Comparison of ENCODE assay signal across 17 mouse cellular contexts in the genomic region with DNA sequence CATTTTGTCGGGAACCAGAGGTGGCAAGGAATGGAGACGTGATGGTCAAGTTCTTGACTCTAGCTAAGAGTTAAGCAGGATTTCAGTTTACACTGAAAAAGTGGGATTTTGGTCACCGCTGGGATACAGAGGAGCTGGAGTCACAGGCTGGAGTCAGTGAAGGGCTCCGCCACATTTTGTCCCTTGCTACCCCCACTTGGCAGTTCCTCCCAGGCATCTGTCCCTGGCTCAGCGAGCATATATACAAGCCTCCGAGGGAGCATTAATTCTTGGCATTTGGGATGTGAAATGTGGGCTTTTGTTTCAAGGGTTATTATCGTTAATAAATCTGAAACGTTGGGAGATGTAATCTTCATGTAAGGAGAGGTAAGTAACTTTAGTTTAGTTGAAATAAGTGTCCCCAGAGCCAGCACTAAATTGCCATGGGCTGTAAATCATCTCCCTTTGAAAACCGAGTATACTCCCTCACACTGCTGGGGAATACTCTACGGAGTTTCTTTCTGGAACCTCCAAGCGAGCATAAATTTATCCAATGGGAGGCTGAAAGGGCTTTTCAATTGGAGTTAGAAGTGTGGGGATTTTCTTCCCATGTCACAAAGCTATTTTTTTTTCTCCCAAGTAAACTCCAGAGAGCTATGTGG. TPM values are rescaled to one million over a fixed set of nuclear protein-coding genes. Genes with fewer than 3 reads are reported as not detected.
A peak's percentile ranks its signal among the peaks of the same experiment; 100 is the strongest.
DNase-seq lines count a peak whose midpoint lies in the region; ATAC-seq lines count a peak whose summit lies in the region.
"Had no signal": no experiment of that assay in that cellular context is flagged by ENCODE, and none has a peak within 500 bp of the region (broad histone marks: within the 10 kb centered on the region; RNA-seq: fewer than 3 reads in every experiment).

No protein-coding gene starts in this region.

- peak overlapping the region; percentile 66 for H3K27ac ChIP-seq in kidney, embryonic 15.5 days
- peak overlapping the region; percentile 36 for H3K27ac ChIP-seq in neural tube, embryonic 11.5 days (ENCODE audit: low read depth, low read length)
- H3K27ac ChIP-seq in limb, embryonic 10.5 days: peak overlapping the region; percentile 74; the same call in 1 of the 2 replicates
- H3K27ac ChIP-seq in neural tube, embryonic 15.5 days (replicated peaks): no peak overlapping the region
- H3K27ac ChIP-seq: hindbrain, postnatal 0 days had no signal

- no peak for DNase-seq in kidney, adult 9 months
- no peak for DNase-seq in neural tube, embryonic 11.5 days (ENCODE audit: low spot score)
- no peak for DNase-seq in neural tube, embryonic 10.5 days (ENCODE audit: extremely low spot score, low spot score)
- DNase-seq in limb, embryonic 10.5 days (ENCODE audit: low spot score): no peak
- DNase-seq in natural killer cell, adult 2 months (ENCODE audit: low spot score in 2 of 2): no peak
- no peak for DNase-seq in adrenal gland, adult 8-10 months
- DNase-seq: cerebellum, adult 9-11 months; gastrocnemius, postnatal 14 days; kidney, adult 2 months; lung, postnatal 14 days; thymus, adult 18-20 months had no signal

- H3K4me1 ChIP-seq in kidney, embryonic 15.5 days: peaks cover 55% of the 10 kb centered on the region
- H3K4me1 ChIP-seq in neural tube, embryonic 11.5 days (ENCODE audit: control insufficient read depth, insufficient read depth, low read length): peaks cover 18% of the 10 kb centered on the region
- peaks cover 49% of the 10 kb centered on the region for H3K4me1 ChIP-seq in limb, embryonic 10.5 days
- peaks cover 44% of the 10 kb centered on the region for H3K4me1 ChIP-seq in neural tube, embryonic 15.5 days

- H3K27me3 ChIP-seq in kidney, embryonic 15.5 days: peaks cover 39% of the 10 kb centered on the region
- H3K27me3 ChIP-seq in neural tube, embryonic 11.5 days (ENCODE audit: control insufficient read depth, insufficient read depth, low read length): peaks cover 7% of the 10 kb centered on the region
- peaks cover 8% of the 10 kb centered on the region for H3K27me3 ChIP-seq in limb, embryonic 10.5 days (ENCODE audit: low read depth, poor library complexity, severe bottlenecking)
- peaks cover 7% of the 10 kb centered on the region for H3K27me3 ChIP-seq in neural tube, embryonic 15.5 days (replicated peaks)

- H3K36me3 ChIP-seq in kidney, embryonic 15.5 days: no peaks in the 10 kb centered on the region
- no peaks in the 10 kb centered on the region for H3K36me3 ChIP-seq in neural tube, embryonic 11.5 days (ENCODE audit: control insufficient read depth, insufficient read depth, low read length)
- H3K36me3 ChIP-seq in limb, embryonic 10.5 days: peaks cover 50% of the 10 kb centered on the region
- H3K36me3 ChIP-seq in neural tube, embryonic 15.5 days: no peaks in the 10 kb centered on the region
- H3K36me3 ChIP-seq: G1E had no signal

- no peak overlapping the region for H3K9ac ChIP-seq in kidney, embryonic 15.5 days
- no peak overlapping the region for H3K9ac ChIP-seq in neural tube, embryonic 11.5 days (ENCODE audit: low read length)
- no peak overlapping the region for H3K9ac ChIP-seq in neural tube, embryonic 15.5 days (replicated peaks)

- peak overlapping the region; percentile 42 for H3K4me2 ChIP-seq in kidney, embryonic 15.5 days
- 0 out of 2 replicates have a peak overlapping the region, but pooled peaks have one; percentile 5 for H3K4me2 ChIP-seq in neural tube, embryonic 11.5 days (ENCODE audit: low read depth)
- peak overlapping the region; percentile 26 for H3K4me2 ChIP-seq in neural tube, embryonic 15.5 days

- 9% methylated on average over 11 of the region's 11 CpGs for WGBS in kidney, embryonic 15.5 days
- WGBS in neural tube, embryonic 11.5 days: 29% methylated on average over 11 of the region's 11 CpGs
- WGBS in limb, embryonic 10.5 days: 46% methylated on average over 11 of the region's 11 CpGs
- 15% methylated on average over 11 of the region's 11 CpGs for WGBS in neural tube, embryonic 15.5 days

- H3K9me3 ChIP-seq in kidney, embryonic 15.5 days (replicated peaks): no peaks in the 10 kb centered on the region
- H3K9me3 ChIP-seq in neural tube, embryonic 11.5 days (ENCODE audit: control insufficient read depth, low read length): no peaks in the 10 kb centered on the region
- no peaks in the 10 kb centered on the region for H3K9me3 ChIP-seq in limb, embryonic 10.5 days (replicated peaks)
- no peaks in the 10 kb centered on the region for H3K9me3 ChIP-seq in neural tube, embryonic 15.5 days (replicated peaks)
- H3K9me3 ChIP-seq: G1E had no signal

- H3K4me3 ChIP-seq in kidney, embryonic 15.5 days (replicated peaks): no peak overlapping the region
- H3K4me3 ChIP-seq in neural tube, embryonic 11.5 days (ENCODE audit: low read depth, low read length): no peak overlapping the region
- no peak overlapping the region for H3K4me3 ChIP-seq in limb, embryonic 10.5 days
- H3K4me3 ChIP-seq in neural tube, embryonic 15.5 days (replicated peaks): no peak overlapping the region

- ATAC-seq in kidney, embryonic 15.5 days (replicated peaks; ENCODE audit: low FRiP score): peak; percentile 63
- ATAC-seq in neural tube, embryonic 11.5 days (ENCODE audit: insufficient read depth, low FRiP score, low TSS enrichment): no peak
- no peak for ATAC-seq in neural tube, embryonic 15.5 days (ENCODE audit: low FRiP score)
- ATAC-seq: hindbrain, postnatal 0 days had no signal

RNA-seq across cellular contexts. Expression of a gene that starts 5.7 kb away (rescaled TPM):
- 78.1 and 79.9 TPM in 2 replicates for polyA plus RNA-seq in kidney, embryonic 15.5 days (2015; fragmentation: Nextera tagmentation; extraction: Ambion mirVana)
- polyA plus RNA-seq in neural tube, embryonic 11.5 days (2014; fragmentation: Nextera tagmentation; extraction: Ambion mirVana): 719 and 730 TPM in 2 replicates
- polyA plus RNA-seq in limb, embryonic 10.5 days (2016; fragmentation: Nextera tagmentation; extraction: Ambion mirVana): 615 and 856 TPM in 2 replicates
- 405 and 485 TPM in 2 replicates for polyA plus RNA-seq in neural tube, embryonic 15.5 days (2015; fragmentation: Nextera tagmentation; extraction: Ambion mirVana)
- 10 to 100 TPM; 11.0 to 25.5 (median 15.2) TPM for total RNA-seq in adrenal gland, adult 8-10 months (2022)
- total RNA-seq: G1E; megakaryocyte-erythroid progenitor cell, adult 5-6 weeks; neutrophil, adult 5-6 weeks had no signal
- polyA plus RNA-seq: G1E had no signal

RNA-seq across cellular contexts. Expression of a gene that starts 35.9 kb away (rescaled TPM):
- polyA plus RNA-seq in kidney, embryonic 15.5 days (2015; fragmentation: Nextera tagmentation; extraction: Ambion mirVana): 151 and 160 TPM in 2 replicates
- 145 and 147 TPM in 2 replicates for polyA plus RNA-seq in neural tube, embryonic 11.5 days (2014; fragmentation: Nextera tagmentation; extraction: Ambion mirVana)
- polyA plus RNA-seq in limb, embryonic 10.5 days (2016; fragmentation: Nextera tagmentation; extraction: Ambion mirVana): 178 and 190 TPM in 2 replicates
- polyA plus RNA-seq in neural tube, embryonic 15.5 days (2015; fragmentation: Nextera tagmentation; extraction: Ambion mirVana): 79.1 and 91.7 TPM in 2 replicates
- total RNA-seq in adrenal gland, adult 8-10 months (2022): 10 to 100 TPM; 65.7 to 74.8 (median 70.1) TPM
